Mouse (Mus musculus) stomach, postnatal 0 days (tissue): ENCODE data around the gene Tfam.

ENCODE experiments used
- CTCF ChIP-seq: IDR thresholded peaks from 2 replicates; pipeline ENCODE4 v1.5.1; 2016; ENCODE audit warnings: antibody characterized with exemption, low read depth, mild to moderate bottlenecking, moderate library complexity
- EP300 ChIP-seq: optimal IDR thresholded peaks from 2 replicates; pipeline ENCODE3; 2016; ENCODE audit warnings: antibody characterized with exemption

GRCm38 (mm10) chr10:71285126-71285580 is 47.1 kb upstream of the Tfam start, which contains the start of gene Ube2d1:
- TF ChIP-seq CTCF (no peak), EP300 (no peak)
